Mouse (Mus musculus): ENCODE results near the gene Urb1. TPM values are rescaled to one million over a fixed set of nuclear protein-coding genes. Genes with fewer than 3 reads are reported as not detected.

Gene Urb1
- polyA plus RNA-seq, 1 experiment: 0.95 TPM

- Histone ChIP-seq H3K4me3 (replicated peaks) (no peak overlapping the region), H3K4me1 (peaks cover 36% of the 10 kb centered on the region), H3K27me3 (replicated peaks) (no peaks in the 10 kb centered on the region), H3K9me3 (no peaks in the 10 kb centered on the region), H3K36me3 (replicated peaks; ENCODE audit: low read length) (peaks cover 81% of the 10 kb centered on the region)
- TF ChIP-seq FLI1 (IDR thresholded peaks at IDR 0.05; ENCODE audit: low read length): no peak
- TF ChIP-seq GATA1 (IDR thresholded peaks at IDR 0.05; ENCODE audit: borderline replicate concordance, low read length): no peak
These were observed 56.7 kb downstream of the Urb1 start for GRCm38 (mm10) chr16:90753386-90753941.

- TF ChIP-seq FLI1 (IDR thresholded peaks at IDR 0.05; ENCODE audit: low read length) (no peak), GATA1 (IDR thresholded peaks at IDR 0.05; ENCODE audit: borderline replicate concordance, low read length) (no peak)
- H3K4me3 ChIP-seq (replicated peaks): no peak overlapping the region
- H3K27me3 ChIP-seq (replicated peaks): no peaks in the 10 kb centered on the region
- H3K4me1 ChIP-seq: peaks cover 63% of the 10 kb centered on the region
- peaks cover 36% of the 10 kb centered on the region for H3K36me3 ChIP-seq (replicated peaks; ENCODE audit: low read length)
- H3K9me3 ChIP-seq: no peaks in the 10 kb centered on the region
These were observed 62.0 kb downstream of the Urb1 start for GRCm38 (mm10) chr16:90748169-90748568.

- Histone ChIP-seq H3K4me1 (peaks cover 54% of the 10 kb centered on the region), H3K4me3 (replicated peaks) (peak overlapping the region; percentile 76), H3K9me3 (no peaks in the 10 kb centered on the region), H3K36me3 (replicated peaks; ENCODE audit: low read length) (peaks cover 26% of the 10 kb centered on the region), H3K27me3 (replicated peaks) (no peaks in the 10 kb centered on the region)
- TF ChIP-seq GATA1 (IDR thresholded peaks at IDR 0.05; ENCODE audit: borderline replicate concordance, low read length) (no peak), FLI1 (IDR thresholded peaks at IDR 0.05; ENCODE audit: low read length) (no peak)
These were observed 63.1 kb downstream of the Urb1 start for GRCm38 (mm10) chr16:90747143-90747542.

GRCm38 (mm10) chr16:90738092-90738956, 71.9 kb downstream of the Urb1 start, which contains the start of gene Mrap:
Mrap (plus strand) TSS chr16:90738207.
- Histone ChIP-seq H3K27me3 (replicated peaks) (peaks cover 4% of the 10 kb centered on the region), H3K4me3 (replicated peaks) (peak within 1 kb of the TSS; percentile 46), H3K4me1 (peaks cover 36% of the 10 kb centered on the region), H3K36me3 (replicated peaks; ENCODE audit: low read length) (no peaks in the 10 kb centered on the region), H3K9me3 (peaks cover 16% of the 10 kb centered on the region)
- TF ChIP-seq FLI1 (IDR thresholded peaks at IDR 0.05; ENCODE audit: low read length) (no peak), GATA1 (IDR thresholded peaks at IDR 0.05; ENCODE audit: borderline replicate concordance, low read length) (no peak)

- Histone ChIP-seq H3K36me3 (replicated peaks; ENCODE audit: low read length) (no peaks in the 10 kb centered on the region), H3K4me3 (replicated peaks) (peak overlapping the region; percentile 46), H3K9me3 (peaks cover 23% of the 10 kb centered on the region), H3K4me1 (peaks cover 34% of the 10 kb centered on the region), H3K27me3 (replicated peaks) (peaks cover 4% of the 10 kb centered on the region)
- TF ChIP-seq GATA1 (IDR thresholded peaks at IDR 0.05; ENCODE audit: borderline replicate concordance, low read length) (no peak), FLI1 (IDR thresholded peaks at IDR 0.05; ENCODE audit: low read length) (no peak)
These were observed 73.4 kb downstream of the Urb1 start for GRCm38 (mm10) chr16:90736672-90737270.

- Histone ChIP-seq H3K36me3 (replicated peaks; ENCODE audit: low read length) (no peaks in the 10 kb centered on the region), H3K27me3 (replicated peaks) (peaks cover 4% of the 10 kb centered on the region), H3K4me1 (peaks cover 34% of the 10 kb centered on the region), H3K9me3 (peaks cover 33% of the 10 kb centered on the region), H3K4me3 (replicated peaks) (no peak overlapping the region)
- TF ChIP-seq GATA1 (IDR thresholded peaks at IDR 0.05; ENCODE audit: borderline replicate concordance, low read length): no peak
- no peak for TF ChIP-seq FLI1 (IDR thresholded peaks at IDR 0.05; ENCODE audit: low read length)
These were observed 74.6 kb downstream of the Urb1 start for GRCm38 (mm10) chr16:90735611-90736010.

GRCm38 (mm10) chr16:90727233-90728115, 82.7 kb downstream of the Urb1 start, which contains the start of gene Mis18a:
Mis18a (minus strand) TSS chr16:90727404.
- H3K9me3 ChIP-seq: peaks cover 21% of the 10 kb centered on the region
- peaks cover 34% of the 10 kb centered on the region for H3K36me3 ChIP-seq (replicated peaks; ENCODE audit: low read length)
- peaks cover 35% of the 10 kb centered on the region for H3K4me1 ChIP-seq
- H3K4me3 ChIP-seq (replicated peaks): peak within 1 kb of the TSS; percentile 97
- TF ChIP-seq FLI1 (IDR thresholded peaks at IDR 0.05; ENCODE audit: low read length) (peak; percentile 68; the same call in 1 of the 2 replicates), GATA1 (IDR thresholded peaks at IDR 0.05; ENCODE audit: borderline replicate concordance, low read length) (no peak)
- H3K27me3 ChIP-seq (replicated peaks): no peaks in the 10 kb centered on the region

- Histone ChIP-seq H3K4me3 (replicated peaks) (peak overlapping the region; percentile 97), H3K4me1 (peaks cover 35% of the 10 kb centered on the region), H3K36me3 (replicated peaks; ENCODE audit: low read length) (peaks cover 42% of the 10 kb centered on the region), H3K9me3 (peaks cover 16% of the 10 kb centered on the region), H3K27me3 (replicated peaks) (no peaks in the 10 kb centered on the region)
- no peak for TF ChIP-seq FLI1 (IDR thresholded peaks at IDR 0.05; ENCODE audit: low read length)
- no peak for TF ChIP-seq GATA1 (IDR thresholded peaks at IDR 0.05; ENCODE audit: borderline replicate concordance, low read length)
These were observed 83.5 kb downstream of the Urb1 start for GRCm38 (mm10) chr16:90726600-90727227.

Data from megakaryocyte, embryonic 14.5 days (primary cell).